Mouse (Mus musculus): Measurements from ENCODE around the gene 2610028H24Rik. TPM values are rescaled to one million over a fixed set of nuclear protein-coding genes. Genes with fewer than 3 reads are reported as not detected.

The 2610028H24Rik gene
- total and polyA plus RNA-seq, 2 experiments from 2014 or later = 0.19 TPM; not detected in 1

DNA sequence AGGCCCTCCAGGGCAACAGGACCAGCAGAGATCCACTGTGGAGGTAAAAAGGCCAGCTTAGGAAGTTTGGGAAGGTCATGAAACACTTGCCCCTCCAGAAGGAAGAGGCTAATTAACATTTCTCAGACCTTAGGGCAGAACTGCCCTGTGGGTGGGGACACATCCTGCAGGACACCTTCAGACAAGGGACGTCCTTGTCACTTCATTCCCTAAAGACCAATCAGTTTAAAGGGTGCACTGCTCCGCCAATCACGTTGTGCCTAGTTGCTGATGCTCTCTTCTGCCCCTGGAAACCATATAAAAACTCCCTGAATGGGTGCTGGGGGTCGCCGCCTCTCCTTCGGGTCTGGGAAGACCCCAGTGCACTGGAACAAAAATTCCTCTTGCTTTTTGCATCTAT is 13.8 kb downstream of the 2610028H24Rik start:
- no peak for ATAC-seq
- 0 out of 2 replicates have a peak, but pooled peaks cover 5% of the 10 kb centered on the region for H3K36me3 ChIP-seq (ENCODE audit: insufficient read depth)
- 89% methylated on average over 6 of the region's 6 CpGs for WGBS

DNA sequence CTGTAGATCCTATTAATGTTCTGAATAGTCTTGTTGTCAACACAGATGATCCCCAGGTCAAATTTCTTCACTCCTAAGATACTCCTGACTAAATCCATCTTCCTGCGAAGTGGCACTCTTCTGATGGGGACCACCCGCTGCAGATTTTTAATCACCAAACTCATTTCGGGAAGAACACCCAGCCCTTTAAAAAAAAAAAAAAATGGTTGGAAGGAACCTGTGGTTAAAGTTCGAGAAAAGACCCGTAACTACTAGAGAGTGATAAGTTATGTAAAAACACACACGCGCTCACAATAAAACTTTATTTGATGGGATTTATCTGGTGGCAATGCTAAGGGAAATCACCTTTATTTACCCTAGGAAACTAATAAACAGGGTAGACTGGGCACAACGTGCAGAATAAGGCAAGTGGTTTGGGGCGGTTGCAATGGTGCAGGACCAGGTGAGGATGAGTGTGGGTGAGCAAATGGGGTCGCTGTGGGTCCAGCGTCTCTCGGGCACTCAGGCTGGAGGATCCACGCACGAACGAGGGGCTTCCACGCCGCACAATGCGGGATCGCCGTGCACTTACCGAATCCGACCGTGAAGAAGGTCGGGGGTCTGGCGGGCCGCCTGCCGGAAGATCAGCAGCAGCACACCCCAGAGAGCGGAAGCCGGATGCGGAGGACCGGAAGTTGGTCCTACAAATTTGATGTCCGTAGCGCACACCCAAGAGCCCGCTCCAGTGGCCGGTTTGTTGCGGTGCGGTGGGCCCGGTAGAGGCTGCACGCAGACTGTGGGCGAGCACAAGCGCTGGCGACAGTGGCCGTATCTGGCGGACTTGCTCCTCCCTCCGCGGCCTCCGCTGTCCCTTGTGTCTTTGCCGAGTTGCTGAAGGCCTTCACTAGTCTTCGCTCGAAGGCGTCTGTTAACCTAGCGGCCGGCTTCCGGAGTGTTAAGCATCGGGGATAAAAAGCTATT is 19.6 kb downstream of the 2610028H24Rik start, which contains the start of the genes Mcm3ap and Ybey:
Gene Mcm3ap, plus strand, starts transcription at position 725 of the 960 bp plus-strand sequence.
Gene Ybey, minus strand, starts transcription at position 912 of the 960 bp plus-strand sequence.
- Histone ChIP-seq H3K9ac (peak within 1 kb of the TSS; percentile 88), H3K4me2 (ENCODE audit: low read depth) (peak within 1 kb of the TSS; percentile 62), H3K27ac (ENCODE audit: low read depth, low read length) (peak within 1 kb of the TSS; percentile 85), H3K4me3 (ENCODE audit: low read depth, low read length) (peak within 1 kb of the TSS; percentile 73), H3K27me3 (ENCODE audit: insufficient read depth, low read length) (no peaks in the 10 kb centered on the region), H3K4me1 (ENCODE audit: insufficient read depth) (peaks cover 11% of the 10 kb centered on the region; the same call in 1 of the 2 replicates), H3K9me3 (ENCODE audit: low read length) (no peaks in the 10 kb centered on the region), H3K36me3 (ENCODE audit: insufficient read depth) (peaks cover 28% of the 10 kb centered on the region; the same call in 1 of the 2 replicates)
- WGBS = 2% methylated on average over 55 of the region's 55 CpGs
- peak; percentile 94 for DNase-seq
- peak; percentile 64 for TF ChIP-seq CTCF (IDR thresholded peaks at IDR 0.05; ENCODE audit: low read depth)
- peak; percentile 99 for ATAC-seq

More for the DNA sequence above, 13.8 kb downstream of the 2610028H24Rik start:
- no peak for DNase-seq
- Histone ChIP-seq H3K4me2 (ENCODE audit: low read depth) (no peak overlapping the region), H3K27ac (ENCODE audit: low read depth, low read length) (no peak overlapping the region), H3K4me3 (ENCODE audit: low read depth, low read length) (no peak overlapping the region), H3K4me1 (ENCODE audit: insufficient read depth) (0 out of 2 replicates have a peak, but pooled peaks cover under 1% of the 10 kb centered on the region), H3K9ac (no peak overlapping the region), H3K9me3 (ENCODE audit: low read length) (no peaks in the 10 kb centered on the region), H3K27me3 (ENCODE audit: insufficient read depth, low read length) (no peaks in the 10 kb centered on the region)
- no peak for TF ChIP-seq CTCF (IDR thresholded peaks at IDR 0.05; ENCODE audit: low read depth)

DNA sequence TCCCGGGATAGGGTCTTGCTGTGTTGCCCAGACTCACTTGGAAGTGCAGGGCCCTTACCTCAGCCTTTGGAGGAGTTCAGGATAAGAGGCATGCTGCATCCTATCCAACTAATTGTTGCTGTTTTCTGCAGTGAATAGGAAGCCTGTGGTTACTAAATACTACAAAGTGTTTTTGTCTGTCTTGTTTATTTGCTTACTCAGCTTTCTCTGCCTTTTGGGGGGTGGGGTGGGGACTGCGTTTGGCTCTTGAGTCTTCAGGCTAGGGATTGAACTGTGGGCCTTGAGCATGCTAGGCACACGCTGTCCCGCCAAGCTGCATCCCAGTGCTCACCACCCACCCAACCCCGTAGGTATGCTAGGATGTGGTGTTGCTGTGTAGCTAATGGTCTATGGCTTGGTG is 24.9 kb downstream of the 2610028H24Rik start:
- Histone ChIP-seq H3K4me3 (ENCODE audit: low read depth, low read length) (no peak overlapping the region), H3K4me1 (ENCODE audit: insufficient read depth) (0 out of 2 replicates have a peak, but pooled peaks cover 4% of the 10 kb centered on the region), H3K27ac (ENCODE audit: low read depth, low read length) (no peak overlapping the region), H3K9ac (no peak overlapping the region), H3K27me3 (ENCODE audit: insufficient read depth, low read length) (no peaks in the 10 kb centered on the region), H3K36me3 (ENCODE audit: insufficient read depth) (peaks cover 62% of the 10 kb centered on the region), H3K4me2 (ENCODE audit: low read depth) (no peak overlapping the region), H3K9me3 (ENCODE audit: low read length) (no peaks in the 10 kb centered on the region)
- ATAC-seq = no peak
- WGBS = 90% methylated on average over 5 of the region's 5 CpGs
- no peak for TF ChIP-seq CTCF (IDR thresholded peaks at IDR 0.05; ENCODE audit: low read depth)
- DNase-seq = no peak

DNA sequence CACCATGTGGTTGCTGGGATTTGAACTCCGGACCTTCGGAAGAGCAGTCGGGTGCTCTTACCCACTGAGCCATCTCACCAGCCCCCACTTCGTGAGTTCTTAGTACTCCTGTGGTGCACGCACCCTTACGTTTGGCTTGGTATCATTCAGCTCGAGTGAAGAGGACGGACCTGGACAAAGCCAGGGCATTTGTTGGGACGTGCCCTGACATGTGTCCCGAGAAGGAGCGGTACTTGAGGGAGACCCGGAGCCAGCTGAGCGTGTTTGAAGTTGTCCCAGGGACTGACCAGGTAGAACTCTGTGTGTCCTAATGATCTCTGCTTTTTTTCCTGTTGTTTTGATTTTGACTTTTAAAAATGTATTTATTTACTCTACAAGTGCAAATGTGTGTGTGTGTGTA is 32.0 kb downstream of the 2610028H24Rik start:
- Histone ChIP-seq H3K27me3 (ENCODE audit: insufficient read depth, low read length) (no peaks in the 10 kb centered on the region), H3K4me2 (ENCODE audit: low read depth) (no peak overlapping the region), H3K9me3 (ENCODE audit: low read length) (no peaks in the 10 kb centered on the region), H3K36me3 (ENCODE audit: insufficient read depth) (peaks cover 87% of the 10 kb centered on the region), H3K27ac (ENCODE audit: low read depth, low read length) (no peak overlapping the region), H3K4me3 (ENCODE audit: low read depth, low read length) (no peak overlapping the region), H3K9ac (no peak overlapping the region), H3K4me1 (ENCODE audit: insufficient read depth) (no peaks in the 10 kb centered on the region)
- no peak for TF ChIP-seq CTCF (IDR thresholded peaks at IDR 0.05; ENCODE audit: low read depth)
- no peak for DNase-seq
- WGBS = 95% methylated on average over 13 of the region's 13 CpGs
- no peak for ATAC-seq

DNA sequence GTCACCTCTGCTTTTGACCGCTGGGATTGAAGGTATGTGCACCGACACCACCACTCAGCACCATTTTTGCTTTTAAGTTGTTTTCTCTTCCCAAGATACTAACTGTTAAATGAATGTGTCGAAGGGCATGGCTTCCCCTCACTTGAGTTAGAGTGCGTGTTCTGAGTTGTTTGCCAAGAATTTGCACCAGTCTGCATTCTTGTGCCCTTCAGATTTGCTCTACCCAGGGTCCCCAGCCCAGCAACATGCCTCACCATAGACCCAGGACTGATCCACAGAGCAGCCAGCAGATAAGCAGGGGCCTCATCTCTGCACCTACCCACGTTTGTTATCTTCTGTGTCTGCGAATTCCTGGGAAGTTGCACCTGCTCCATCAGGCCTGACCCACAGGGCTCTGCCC is 32.6 kb downstream of the 2610028H24Rik start:
- ATAC-seq = no peak
- TF ChIP-seq CTCF (IDR thresholded peaks at IDR 0.05; ENCODE audit: low read depth) = no peak
- WGBS = 94% methylated on average over 6 of the region's 6 CpGs
- DNase-seq = no peak
- Histone ChIP-seq H3K36me3 (ENCODE audit: insufficient read depth) (peaks cover 88% of the 10 kb centered on the region), H3K27me3 (ENCODE audit: insufficient read depth, low read length) (no peaks in the 10 kb centered on the region), H3K27ac (ENCODE audit: low read depth, low read length) (no peak overlapping the region), H3K4me2 (ENCODE audit: low read depth) (no peak overlapping the region), H3K4me3 (ENCODE audit: low read depth, low read length) (no peak overlapping the region), H3K4me1 (ENCODE audit: insufficient read depth) (no peaks in the 10 kb centered on the region), H3K9me3 (ENCODE audit: low read length) (no peaks in the 10 kb centered on the region), H3K9ac (no peak overlapping the region)

DNA sequence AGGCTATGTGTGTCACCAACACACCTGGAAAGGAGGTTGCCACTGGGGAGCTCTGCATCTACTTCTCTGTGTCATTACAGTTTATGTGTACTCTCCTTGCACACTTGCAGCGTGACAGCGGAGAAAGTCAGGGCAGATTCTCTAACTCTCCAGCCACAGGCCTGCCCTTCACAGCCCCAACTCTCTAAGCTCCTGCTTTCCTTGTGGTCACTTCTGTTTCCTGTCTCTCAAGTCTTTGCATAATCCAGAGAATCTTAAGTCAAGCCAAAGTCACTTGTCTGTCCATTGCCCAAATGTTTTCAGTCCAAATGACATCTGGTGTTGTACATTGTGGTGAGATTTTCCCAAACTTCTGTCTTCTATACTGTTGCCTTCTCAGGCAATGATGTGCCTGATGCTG is 37.4 kb downstream of the 2610028H24Rik start:
- no peaks in the 10 kb centered on the region for H3K4me1 ChIP-seq (ENCODE audit: insufficient read depth)
- H3K27me3 ChIP-seq (ENCODE audit: insufficient read depth, low read length) = no peaks in the 10 kb centered on the region
- 93% methylated on average over 2 of the region's 2 CpGs for WGBS
- H3K4me2 ChIP-seq (ENCODE audit: low read depth) = no peak overlapping the region
- H3K36me3 ChIP-seq (ENCODE audit: insufficient read depth) = peaks cover 95% of the 10 kb centered on the region
- no peak for DNase-seq
- no peak overlapping the region for H3K4me3 ChIP-seq (ENCODE audit: low read depth, low read length)
- H3K9ac ChIP-seq = no peak overlapping the region
- H3K9me3 ChIP-seq (ENCODE audit: low read length) = no peaks in the 10 kb centered on the region
- no peak overlapping the region for H3K27ac ChIP-seq (ENCODE audit: low read depth, low read length)
- TF ChIP-seq CTCF (IDR thresholded peaks at IDR 0.05; ENCODE audit: low read depth) = no peak
- ATAC-seq = no peak

DNA sequence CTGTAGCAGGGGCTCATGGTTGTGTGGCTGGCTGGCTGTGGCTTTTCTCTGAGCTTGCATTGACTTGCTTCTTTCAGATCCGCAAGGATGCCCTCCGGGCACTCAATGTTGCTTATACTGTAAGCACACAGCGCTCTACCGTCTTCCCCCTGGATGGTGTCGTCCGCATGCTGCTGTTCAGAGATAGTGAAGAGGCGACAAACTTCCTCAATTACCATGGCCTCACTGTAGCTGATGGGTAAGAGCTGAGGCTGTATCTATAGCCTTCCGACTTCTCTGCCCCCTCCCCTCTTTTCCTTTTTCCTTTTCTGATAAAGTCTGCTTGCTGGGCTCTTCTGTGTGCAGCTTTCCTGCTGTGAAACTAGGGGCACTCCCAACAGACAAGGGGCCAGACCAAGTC is 39.4 kb downstream of the 2610028H24Rik start:
- no peak overlapping the region for H3K4me3 ChIP-seq (ENCODE audit: low read depth, low read length)
- no peak for TF ChIP-seq CTCF (IDR thresholded peaks at IDR 0.05; ENCODE audit: low read depth)
- H3K36me3 ChIP-seq (ENCODE audit: insufficient read depth) = peaks cover 93% of the 10 kb centered on the region
- no peak for ATAC-seq
- H3K9ac ChIP-seq = no peak overlapping the region
- no peaks in the 10 kb centered on the region for H3K9me3 ChIP-seq (ENCODE audit: low read length)
- no peak overlapping the region for H3K27ac ChIP-seq (ENCODE audit: low read depth, low read length)
- H3K4me1 ChIP-seq (ENCODE audit: insufficient read depth) = no peaks in the 10 kb centered on the region
- H3K4me2 ChIP-seq (ENCODE audit: low read depth) = no peak overlapping the region
- no peaks in the 10 kb centered on the region for H3K27me3 ChIP-seq (ENCODE audit: insufficient read depth, low read length)
- no peak for DNase-seq
- WGBS = 98% methylated on average over 8 of the region's 8 CpGs
